Mouse (Mus musculus): ENCODE results near the gene Akirin2. TPM values are rescaled to one million over a fixed set of nuclear protein-coding genes. Genes with fewer than 3 reads are reported as not detected.

Akirin2 gene
- polyA plus RNA-seq, 1 experiment from 2014 or later = 36.1 TPM

DNA sequence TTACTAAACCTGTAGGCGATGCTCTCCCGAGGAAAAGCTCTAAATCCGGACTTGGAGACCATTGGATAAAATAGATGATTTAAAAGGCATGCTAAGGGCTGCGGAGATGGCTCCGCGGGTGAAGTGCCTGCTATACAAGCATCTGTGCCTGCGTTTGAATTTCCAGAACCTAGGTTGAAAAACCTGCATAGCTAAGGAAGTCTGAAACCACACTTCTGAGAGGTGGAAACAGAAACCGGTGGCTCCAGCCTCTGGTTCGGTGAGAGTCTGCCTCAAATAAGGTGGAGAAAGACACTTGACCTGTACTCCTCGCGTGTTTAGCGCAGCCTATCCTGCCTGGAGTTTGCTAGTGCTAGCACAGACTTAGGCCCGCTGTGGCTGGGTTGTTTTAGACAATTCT lies 64.6 kb downstream of the Akirin2 start:
- peak overlapping the region; percentile 86 for H3K9ac ChIP-seq (replicated peaks; ENCODE audit: low read length)

DNA sequence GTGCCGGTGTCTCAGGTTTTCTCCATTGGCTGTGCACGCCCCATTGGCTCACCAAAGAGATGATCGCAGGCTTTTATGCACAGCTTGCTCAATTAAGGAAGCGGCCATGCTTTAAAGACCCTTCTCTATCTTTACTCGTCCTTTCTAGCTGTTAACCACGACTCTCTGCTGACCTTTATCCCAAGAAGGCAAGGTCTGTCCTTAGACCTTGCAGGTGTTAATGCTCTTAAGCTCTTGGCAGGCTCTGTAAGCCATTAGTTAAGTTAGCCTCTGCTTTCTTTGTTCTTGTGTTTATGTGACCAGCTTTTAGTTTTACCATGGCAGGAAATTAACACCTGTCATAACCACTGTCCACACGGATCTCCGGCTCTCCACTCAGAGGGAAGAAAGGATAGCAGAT lies 65.4 kb downstream of the Akirin2 start:
- Histone ChIP-seq H3K4me2 (replicated peaks; ENCODE audit: low read depth, low read length) (peak overlapping the region; percentile 84), H3K4me1 (ENCODE audit: insufficient read depth, low read length) (peaks cover 24% of the 10 kb centered on the region), H3K27ac (ENCODE audit: low read length) (no peak overlapping the region), H3K9me3 (ENCODE audit: low read length) (no peaks in the 10 kb centered on the region), H3K27me3 (ENCODE audit: insufficient read depth, low read length) (no peaks in the 10 kb centered on the region), H3K36me3 (ENCODE audit: insufficient read depth, low read length) (no peaks in the 10 kb centered on the region), H3K4me3 (ENCODE audit: low read length) (peak overlapping the region; percentile 77), H3K9ac (replicated peaks; ENCODE audit: low read length) (peak overlapping the region; percentile 86)
- 51% methylated on average over 8 of the region's 8 CpGs for WGBS
- ATAC-seq (ENCODE audit: low FRiP score, low TSS enrichment) = no peak

More for the DNA sequence above, 64.6 kb downstream of the Akirin2 start:
- Histone ChIP-seq H3K4me2 (replicated peaks; ENCODE audit: low read depth, low read length) (peak overlapping the region; percentile 84), H3K27ac (ENCODE audit: low read length) (peak overlapping the region; percentile 77), H3K9me3 (ENCODE audit: low read length) (no peaks in the 10 kb centered on the region), H3K36me3 (ENCODE audit: insufficient read depth, low read length) (no peaks in the 10 kb centered on the region), H3K4me3 (ENCODE audit: low read length) (peak overlapping the region; percentile 77), H3K4me1 (ENCODE audit: insufficient read depth, low read length) (peaks cover 24% of the 10 kb centered on the region), H3K27me3 (ENCODE audit: insufficient read depth, low read length) (no peaks in the 10 kb centered on the region)
- ATAC-seq (ENCODE audit: low FRiP score, low TSS enrichment) = no peak
- 4% methylated on average over 13 of the region's 13 CpGs for WGBS

Other genes starting within 250 kb of the Akirin2 start
- gene Orc3, start 64.0 kb downstream of the Akirin2 start, polyA plus RNA-seq (2015; fragmentation: Nextera tagmentation; extraction: Ambion mirVana) = 90.7 and 91.0 TPM in 2 replicates
- gene Rars2, start 64.0 kb downstream of the Akirin2 start, polyA plus RNA-seq (2015; fragmentation: Nextera tagmentation; extraction: Ambion mirVana) = 74.3 and 75.2 TPM in 2 replicates
- 76.3 and 81.1 TPM in 2 replicates for gene Slc35a1, start 136.5 kb downstream of the Akirin2 start, polyA plus RNA-seq (2015; fragmentation: Nextera tagmentation; extraction: Ambion mirVana)
- 1.5 and 1.7 TPM in 2 replicates for gene Cfap206, start 179.3 kb downstream of the Akirin2 start, polyA plus RNA-seq (2015; fragmentation: Nextera tagmentation; extraction: Ambion mirVana)
- not detected in 2 replicates for gene Gm136, start 205.3 kb downstream of the Akirin2 start, polyA plus RNA-seq (2015; fragmentation: Nextera tagmentation; extraction: Ambion mirVana)
- gene Smim8, start 227.5 kb downstream of the Akirin2 start, polyA plus RNA-seq (2015; fragmentation: Nextera tagmentation; extraction: Ambion mirVana) = 44.0 and 44.4 TPM in 2 replicates